Mouse (Mus musculus) embryo, embryonic 10 days (tissue): ENCODE measurements around the gene E130114P18Rik.

ENCODE experiments used
- DNase-seq: peaks from one replicate; pipeline ENCODE4 v3.0.0-alpha.2; 2015; ENCODE audit warnings: low spot score

E130114P18Rik gene

GRCm38 (mm10) chr4:97607169-97607568, 170.7 kb downstream of the E130114P18Rik start:
- DNase-seq, result no peak

GRCm38 (mm10) chr4:97606524-97606923, 171.4 kb downstream of the E130114P18Rik start:
- no peak for DNase-seq

DNA sequence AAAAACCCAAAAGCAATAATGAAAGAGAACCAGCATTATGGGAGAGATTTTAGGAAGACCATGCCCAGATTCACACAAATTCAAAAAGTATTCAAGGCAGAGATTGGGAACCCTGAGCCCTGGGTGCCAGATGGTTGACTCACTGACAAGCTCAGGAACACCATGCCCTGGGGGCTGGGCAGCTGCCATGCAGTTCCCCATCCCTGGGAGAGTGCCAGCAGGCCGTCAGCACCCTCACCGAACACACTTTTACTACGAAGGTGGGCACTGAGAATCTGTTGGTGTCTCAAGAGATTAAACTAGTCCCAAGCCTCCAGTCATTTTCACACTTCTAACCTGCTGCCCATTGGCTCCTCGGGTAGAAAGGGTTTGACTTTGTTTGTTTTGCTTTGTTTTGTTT, 175.3 kb downstream of the E130114P18Rik start:
- DNase-seq, result no peak

DNA sequence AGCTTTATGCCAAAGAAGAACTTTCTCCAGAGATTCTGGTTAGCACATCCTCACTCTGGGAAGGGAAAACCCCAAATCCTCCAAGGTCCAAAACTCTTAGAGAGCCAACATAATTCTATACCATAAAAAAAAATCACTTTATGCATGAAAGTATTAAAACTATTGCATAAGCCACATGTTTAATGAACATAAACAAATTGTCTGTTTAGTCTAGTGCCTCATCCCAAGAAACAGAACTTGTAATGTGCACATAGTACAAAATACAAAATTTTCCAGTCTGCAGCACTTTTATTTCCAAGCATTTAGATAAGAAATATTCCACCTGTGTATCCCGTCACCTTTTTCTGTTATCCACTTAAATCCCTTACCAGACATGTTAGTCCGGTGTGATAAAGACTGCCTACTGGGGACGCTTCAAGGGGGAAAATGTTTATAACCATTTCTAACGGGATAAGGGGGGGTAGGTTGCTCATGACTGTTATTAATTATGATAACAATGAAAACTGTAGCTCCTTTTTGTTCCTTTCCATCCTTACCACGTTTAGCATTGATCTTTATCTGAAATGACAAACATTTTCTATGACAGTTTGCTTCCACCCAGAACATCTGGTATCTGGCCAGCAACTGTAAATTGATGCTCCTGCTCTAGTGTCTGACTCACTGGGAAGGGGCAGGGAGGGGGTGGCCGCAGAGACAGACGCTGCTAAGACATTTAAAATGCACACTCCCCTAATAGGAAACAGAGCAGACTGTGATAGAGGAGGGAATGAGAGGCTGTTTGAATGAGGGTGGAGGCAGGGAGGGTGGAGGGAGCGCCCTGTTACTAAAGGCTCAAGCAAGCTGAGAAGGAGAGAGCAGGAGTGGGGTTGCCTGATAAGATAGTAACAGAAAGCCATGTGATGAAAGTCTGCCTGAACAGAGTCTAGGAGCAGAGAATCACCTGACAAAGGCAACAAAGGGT, 176.7 kb downstream of the E130114P18Rik start:
- DNase-seq, result peak; percentile 72

DNA sequence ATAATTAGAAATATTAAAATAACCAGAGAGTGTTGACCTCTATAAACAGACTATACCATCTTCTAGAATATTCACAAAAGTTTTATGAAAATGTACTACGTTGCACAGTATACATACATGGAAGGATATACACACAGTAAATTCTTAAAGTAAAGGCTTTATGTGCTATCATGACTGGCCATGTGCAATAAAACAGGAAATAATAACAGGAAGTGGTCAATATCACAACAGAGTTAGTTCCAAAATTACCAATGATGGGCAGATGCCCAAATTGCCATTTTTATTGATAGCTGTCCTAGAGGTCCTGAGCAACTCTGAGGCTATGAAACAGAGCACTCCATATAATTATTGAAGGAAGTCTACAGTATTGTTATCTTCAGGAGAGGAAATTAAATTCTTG, 180.4 kb downstream of the E130114P18Rik start:
- no peak for DNase-seq

- DNase-seq, result no peak
These were observed 181.5 kb downstream of the E130114P18Rik start for GRCm38 (mm10) chr4:97596348-97596747.

- DNase-seq, result no peak
These were observed 184.0 kb downstream of the E130114P18Rik start for GRCm38 (mm10) chr4:97593869-97594268.

DNA sequence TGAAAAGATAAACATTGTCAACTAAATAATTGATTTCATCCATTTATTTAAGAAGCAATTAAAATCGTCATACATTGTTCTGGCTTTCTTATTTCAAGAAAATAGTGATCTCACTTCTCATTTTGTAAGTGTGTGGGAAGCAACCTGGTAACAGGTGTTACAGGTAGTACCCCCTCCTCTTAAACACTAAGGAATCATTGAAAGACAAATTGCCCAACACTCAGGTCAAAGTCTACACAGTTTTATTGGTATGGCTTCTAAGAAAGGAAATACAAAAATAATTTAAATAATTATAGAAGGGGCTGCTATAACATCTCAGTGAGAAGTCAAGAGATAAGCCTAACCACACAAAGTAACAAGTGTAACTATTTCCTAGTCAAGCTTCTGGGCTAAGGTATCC, 188.1 kb downstream of the E130114P18Rik start:
- no peak for DNase-seq

GRCm38 (mm10) chr4:97587412-97588010, 190.4 kb downstream of the E130114P18Rik start:
- no peak for DNase-seq

DNA sequence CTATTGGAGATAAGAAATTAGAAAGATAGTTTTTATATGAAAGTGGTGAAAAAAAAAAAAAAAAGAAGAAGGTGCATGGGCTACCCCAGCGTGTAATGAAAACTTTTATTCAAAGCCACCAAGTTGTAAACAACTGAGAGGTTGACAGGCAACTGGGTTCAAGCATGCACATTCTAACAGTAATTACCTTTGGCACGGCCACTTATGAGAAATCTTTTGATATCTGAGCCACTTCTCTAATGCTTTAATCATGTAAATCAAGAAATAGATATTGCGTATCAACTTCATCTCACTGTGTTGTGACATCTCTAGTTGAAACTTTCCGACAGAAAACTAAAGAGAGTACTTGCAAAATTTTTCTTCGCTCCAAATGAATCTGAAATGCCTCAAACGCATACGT, 192.7 kb downstream of the E130114P18Rik start:
- DNase-seq, result no peak

GRCm38 (mm10) chr4:97584445-97585130, 193.3 kb downstream of the E130114P18Rik start:
- no peak for DNase-seq

DNA sequence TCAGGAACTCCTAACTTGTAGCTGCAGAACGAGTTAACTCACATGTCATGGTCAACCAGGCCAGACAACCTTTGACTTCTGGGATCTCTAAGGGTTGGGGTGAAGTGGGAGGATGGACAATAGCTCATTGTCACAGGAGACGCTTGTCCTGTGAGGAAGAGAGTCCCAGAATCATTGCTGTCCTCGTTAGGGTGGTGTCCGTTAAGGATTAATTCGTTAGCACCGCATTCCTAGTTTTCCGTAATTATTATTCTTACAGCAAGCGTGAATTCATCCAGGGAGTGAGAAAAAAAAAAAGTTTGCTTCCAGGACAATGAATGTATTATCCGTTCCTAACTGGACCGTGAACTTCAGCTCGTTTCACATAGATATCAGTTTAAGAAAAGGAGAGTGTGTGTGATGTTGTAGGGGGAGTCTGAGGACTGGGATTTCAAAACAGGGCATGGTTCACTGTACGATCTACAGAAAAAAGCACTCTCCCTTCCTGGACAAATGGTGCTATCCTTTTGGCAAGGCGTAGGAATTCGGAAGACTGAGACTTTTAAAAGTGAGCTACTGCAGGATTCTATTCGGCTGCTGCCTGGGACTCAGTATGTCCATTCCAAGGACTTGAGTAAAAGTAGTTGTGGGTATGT, 195.0 kb downstream of the E130114P18Rik start:
- DNase-seq, result peak; percentile 39

GRCm38 (mm10) chr4:97582064-97582415, 195.8 kb downstream of the E130114P18Rik start:
- DNase-seq, result no peak

DNA sequence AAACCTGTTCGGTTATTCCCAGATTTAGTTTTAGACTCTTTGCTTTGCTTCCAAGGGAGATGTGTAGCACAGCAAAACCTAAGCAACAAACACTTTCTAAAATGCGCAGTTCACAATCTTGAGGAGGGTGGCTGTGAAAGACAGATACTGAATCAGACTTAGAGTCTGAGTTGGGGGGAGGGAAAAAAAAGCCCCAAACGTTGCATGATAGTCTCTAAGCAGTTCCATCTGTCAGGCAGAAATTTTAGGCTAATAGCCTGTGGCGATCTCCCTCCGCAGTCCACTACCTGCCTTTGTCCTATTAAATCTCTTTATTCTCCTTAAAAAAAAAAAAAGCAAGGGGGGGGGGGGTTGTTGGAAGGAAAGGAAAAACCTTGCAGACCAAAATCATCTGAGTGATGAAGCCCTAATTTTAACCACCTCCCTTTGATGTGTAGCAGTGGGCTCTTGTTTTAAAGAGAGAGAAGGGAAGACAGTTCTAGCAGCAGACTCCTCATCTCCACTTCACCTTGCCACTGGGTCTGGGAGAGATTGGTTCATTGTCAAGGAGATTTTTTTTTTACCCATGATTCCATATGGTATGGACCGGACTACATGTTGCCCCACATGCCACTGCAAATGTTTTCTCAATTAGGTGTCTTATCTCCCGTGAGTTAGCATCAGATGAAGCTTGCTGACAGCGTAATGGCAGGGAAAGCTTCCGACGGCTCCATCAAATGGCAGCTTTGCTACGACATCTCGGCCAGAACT, 196.4 kb downstream of the E130114P18Rik start:
- peak; percentile 28 for DNase-seq

DNA sequence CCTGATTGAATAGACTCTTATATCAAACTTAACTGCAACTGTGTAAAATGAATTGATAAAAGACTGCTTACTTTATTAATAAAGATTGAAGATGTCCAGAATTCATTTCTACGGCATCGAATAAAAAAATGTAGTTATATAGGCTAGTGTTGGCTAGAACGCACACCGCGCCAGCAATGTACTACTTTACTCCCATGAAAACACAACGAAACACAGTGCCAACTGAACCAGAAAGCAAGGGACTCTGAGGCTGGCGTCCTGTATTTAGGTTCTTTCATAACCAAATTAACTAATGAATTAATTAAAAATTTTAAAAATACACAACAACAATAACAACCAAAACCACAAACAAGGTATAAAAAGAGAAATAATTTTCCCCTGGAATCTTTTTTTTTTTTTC, 197.0 kb downstream of the E130114P18Rik start:
- no peak for DNase-seq

DNA sequence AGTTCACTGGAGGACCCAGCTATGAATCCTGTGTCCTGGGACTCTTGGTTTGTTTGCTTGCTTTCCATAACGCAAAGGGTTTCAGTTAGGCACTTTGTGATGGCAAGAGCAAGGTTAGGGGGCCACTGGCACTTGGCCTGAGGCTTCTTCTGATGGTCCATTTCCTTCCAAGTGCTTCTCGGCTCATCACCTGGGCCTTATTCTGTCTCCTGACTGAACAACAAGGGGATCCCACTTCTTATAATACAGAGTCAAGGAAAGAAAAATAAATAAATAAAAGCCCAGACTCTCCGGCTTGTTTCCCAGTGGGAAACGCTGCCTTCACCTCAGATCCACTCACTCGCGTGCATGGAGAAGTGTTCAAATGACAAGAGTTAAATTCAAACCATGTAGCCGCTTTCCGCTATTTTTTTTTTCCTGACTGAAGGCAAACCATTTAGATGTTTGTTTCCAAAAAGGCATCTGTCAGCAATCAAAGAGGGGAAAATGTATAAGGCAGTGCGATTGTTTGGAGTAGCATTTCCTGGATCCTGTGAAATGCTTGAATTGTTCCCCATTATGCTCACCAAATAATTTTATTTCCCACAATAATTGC, 199.2 kb downstream of the E130114P18Rik start:
- DNase-seq, result no peak

- no peak for DNase-seq
These were observed 200.4 kb downstream of the E130114P18Rik start for GRCm38 (mm10) chr4:97577431-97577830.

- peak; percentile 66 for DNase-seq
These were observed 202.4 kb downstream of the E130114P18Rik start for GRCm38 (mm10) chr4:97575447-97575846.

DNA sequence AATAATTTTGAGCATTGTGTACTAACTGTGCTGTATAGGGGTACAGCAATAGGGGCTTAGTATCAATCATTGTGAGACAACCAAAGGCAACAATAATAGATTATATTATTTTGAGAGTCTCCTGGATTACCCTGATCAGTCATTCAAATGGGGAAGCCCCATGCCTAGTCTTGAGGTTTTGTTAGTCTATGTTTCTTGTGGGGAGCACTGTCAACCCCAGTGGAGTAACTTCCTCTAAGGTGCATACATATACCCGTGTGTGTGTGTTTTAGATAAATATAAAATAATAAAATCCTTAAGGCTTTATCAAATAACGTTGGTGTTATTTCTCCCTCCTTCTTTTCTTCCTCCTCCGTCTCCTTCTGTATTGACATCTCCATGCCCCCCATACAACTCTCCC, 208.6 kb downstream of the E130114P18Rik start:
- DNase-seq, result no peak

DNA sequence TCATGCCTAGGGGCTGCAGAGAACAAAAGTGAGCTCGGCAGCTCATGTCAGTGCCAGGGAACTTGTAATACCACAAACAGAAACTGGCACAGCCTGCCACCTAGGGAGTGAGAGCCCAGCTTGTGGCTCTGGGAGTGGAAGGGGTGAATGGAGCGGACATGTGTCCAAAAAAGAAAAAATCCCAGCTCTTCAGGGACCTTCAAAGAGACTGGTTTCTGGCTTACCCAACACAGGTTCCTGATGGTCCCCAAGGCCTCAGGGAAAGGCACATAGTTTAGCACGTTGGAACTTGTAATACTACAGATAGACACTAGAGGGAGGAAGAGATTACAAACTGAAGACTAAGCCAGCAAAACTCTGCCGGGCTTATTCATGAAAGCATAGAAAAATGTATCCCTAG, 213.2 kb downstream of the E130114P18Rik start:
- peak; percentile 78 for DNase-seq

DNA sequence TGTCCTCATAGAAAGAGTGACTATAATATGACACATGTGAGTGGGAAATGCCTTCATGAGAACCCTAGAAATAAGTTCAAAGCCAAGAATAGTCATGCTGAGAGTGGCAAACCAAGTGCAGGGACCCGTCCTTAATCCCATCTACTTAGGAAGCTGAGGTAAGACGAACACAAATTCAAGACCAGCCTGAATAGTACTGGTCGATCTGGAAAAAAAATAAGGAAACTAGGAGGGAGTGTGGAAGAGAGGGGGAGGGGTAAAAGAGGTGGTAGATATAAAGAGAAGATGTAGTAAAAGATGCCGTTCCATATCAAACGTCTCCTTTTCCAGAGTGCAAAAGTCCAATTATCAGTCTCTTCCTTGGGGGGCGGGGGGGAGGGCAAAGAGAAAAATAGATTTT, 213.7 kb downstream of the E130114P18Rik start:
- no peak for DNase-seq
